Mouse (Mus musculus) G1E (cell line): ENCODE measurements at regions not wholly inside any gene's neighbourhood (a gene's known extent, or its start where the extent isn't known, plus 50 kb on each side); places are given as distances from the start of the nearest gene placed in this dataset.

ENCODE experiments used
- CTCF ChIP-seq: IDR thresholded peaks from 2 replicates; pipeline ENCODE4 v1.5.1; 2012; ENCODE audit warnings: low read depth, low read length, inconsistent platforms, mixed read lengths
- GATA1 ChIP-seq: IDR thresholded peaks from 2 replicates; pipeline ENCODE4 v1.6.1; 2012; ENCODE audit warnings: borderline replicate concordance, low read length, inconsistent platforms, mixed read lengths

GRCm38 (mm10) chr1:18058211-18058971 lies 87.3 kb downstream of the Crisp4 start:
- TF ChIP-seq CTCF, result no peak
- TF ChIP-seq GATA1, result no peak
